Mouse (Mus musculus) E14TG2a.4 (cell line): Measurements from ENCODE around the gene Arhgef28.

ENCODE experiments used
- CTCF ChIP-seq: conservative IDR thresholded peaks from 2 replicates; pipeline ENCODE4 v1.5.1; 2014; ENCODE audit warnings: low read length
- NANOG ChIP-seq: IDR thresholded peaks from 2 replicates; pipeline ENCODE4 v1.6.1; 2014; ENCODE audit warnings: borderline replicate concordance, low read length, mixed read lengths
- POU5F1 ChIP-seq: IDR thresholded peaks from 2 replicates; pipeline ENCODE4 v1.6.1; 2014; ENCODE audit warnings: low read length, borderline replicate concordance

- TF ChIP-seq CTCF: no peak
- TF ChIP-seq NANOG: no peak
- no peak for TF ChIP-seq POU5F1
Measured at GRCm38 (mm10) chr13:97998570-97998969, 207.7 kb downstream of the Arhgef28 start.
